Mouse (Mus musculus): ENCODE results near the gene Sh3d19. TPM values are rescaled to one million over a fixed set of nuclear protein-coding genes. Genes with fewer than 3 reads are reported as not detected.

Sh3d19 gene
- polyA plus RNA-seq, 1 experiment from 2014 or later, result 13.9 TPM

- WGBS, result 88% methylated on average over 1 of the region's 1 CpGs
- no peak overlapping the region for H3K4me3 ChIP-seq
- no peaks in the 10 kb centered on the region for H3K36me3 ChIP-seq
These were observed 46.1 kb downstream of the Sh3d19 start for GRCm38 (mm10) chr3:86016965-86017364.

GRCm38 (mm10) chr3:86017484-86017883 is 46.6 kb downstream of the Sh3d19 start:
- Histone ChIP-seq H3K9ac (no peak overlapping the region), H3K27me3 (no peaks in the 10 kb centered on the region), H3K4me3 (no peak overlapping the region), H3K9me3 (replicated peaks) (no peaks in the 10 kb centered on the region), H3K27ac (no peak overlapping the region), H3K4me1 (no peaks in the 10 kb centered on the region), H3K4me2 (replicated peaks) (no peak overlapping the region), H3K36me3 (no peaks in the 10 kb centered on the region)
- no peak for ATAC-seq (ENCODE audit: low FRiP score)
- WGBS, result 78% methylated on average over 8 of the region's 8 CpGs

More at GRCm38 (mm10) chr3:86016965-86017364, 46.1 kb downstream of the Sh3d19 start:
- H3K27ac ChIP-seq, result no peak overlapping the region
- H3K4me2 ChIP-seq (replicated peaks), result no peak overlapping the region
- ATAC-seq (ENCODE audit: low FRiP score), result no peak
- no peaks in the 10 kb centered on the region for H3K27me3 ChIP-seq
- H3K9ac ChIP-seq, result no peak overlapping the region
- H3K4me1 ChIP-seq, result no peaks in the 10 kb centered on the region
- H3K9me3 ChIP-seq (replicated peaks), result no peaks in the 10 kb centered on the region

- H3K27ac ChIP-seq, result no peak overlapping the region
- H3K9me3 ChIP-seq (replicated peaks), result no peaks in the 10 kb centered on the region
- no peak overlapping the region for H3K9ac ChIP-seq
- no peaks in the 10 kb centered on the region for H3K36me3 ChIP-seq
- no peak overlapping the region for H3K4me3 ChIP-seq
- H3K4me1 ChIP-seq, result no peaks in the 10 kb centered on the region
- no peaks in the 10 kb centered on the region for H3K27me3 ChIP-seq
- H3K4me2 ChIP-seq (replicated peaks), result no peak overlapping the region
- 93% methylated on average over 16 of the region's 16 CpGs for WGBS
- no peak for ATAC-seq (ENCODE audit: low FRiP score)
These were observed 50.2 kb downstream of the Sh3d19 start for GRCm38 (mm10) chr3:86020921-86021650.

GRCm38 (mm10) chr3:86021651-86022050 is 50.7 kb downstream of the Sh3d19 start:
- Histone ChIP-seq H3K4me1 (no peaks in the 10 kb centered on the region), H3K27me3 (no peaks in the 10 kb centered on the region), H3K4me2 (replicated peaks) (no peak overlapping the region), H3K4me3 (no peak overlapping the region), H3K9ac (no peak overlapping the region), H3K27ac (no peak overlapping the region), H3K9me3 (replicated peaks) (no peaks in the 10 kb centered on the region), H3K36me3 (no peaks in the 10 kb centered on the region)
- WGBS, result 89% methylated on average over 4 of the region's 4 CpGs
- ATAC-seq (ENCODE audit: low FRiP score), result no peak

GRCm38 (mm10) chr3:86024065-86024795 is 53.3 kb downstream of the Sh3d19 start:
- Histone ChIP-seq H3K4me2 (replicated peaks) (no peak overlapping the region), H3K27ac (no peak overlapping the region), H3K4me3 (no peak overlapping the region), H3K9me3 (replicated peaks) (no peaks in the 10 kb centered on the region), H3K36me3 (no peaks in the 10 kb centered on the region), H3K27me3 (no peaks in the 10 kb centered on the region), H3K9ac (no peak overlapping the region), H3K4me1 (no peaks in the 10 kb centered on the region)
- no peak for ATAC-seq (ENCODE audit: low FRiP score)
- WGBS, result 86% methylated on average over 12 of the region's 12 CpGs

GRCm38 (mm10) chr3:86025341-86026137 is 54.6 kb downstream of the Sh3d19 start:
- Histone ChIP-seq H3K36me3 (no peaks in the 10 kb centered on the region), H3K27me3 (no peaks in the 10 kb centered on the region), H3K4me3 (no peak overlapping the region), H3K27ac (no peak overlapping the region), H3K9me3 (replicated peaks) (no peaks in the 10 kb centered on the region), H3K9ac (no peak overlapping the region), H3K4me1 (no peaks in the 10 kb centered on the region), H3K4me2 (replicated peaks) (no peak overlapping the region)
- 96% methylated on average over 20 of the region's 20 CpGs for WGBS
- no peak for ATAC-seq (ENCODE audit: low FRiP score)

- H3K9ac ChIP-seq, result no peak overlapping the region
- no peaks in the 10 kb centered on the region for H3K9me3 ChIP-seq (replicated peaks)
- no peaks in the 10 kb centered on the region for H3K27me3 ChIP-seq
- no peak overlapping the region for H3K4me2 ChIP-seq (replicated peaks)
- H3K4me1 ChIP-seq, result no peaks in the 10 kb centered on the region
- H3K36me3 ChIP-seq, result no peaks in the 10 kb centered on the region
- no peak overlapping the region for H3K4me3 ChIP-seq
- no peak overlapping the region for H3K27ac ChIP-seq
- no peak for ATAC-seq (ENCODE audit: low FRiP score)
- 89% methylated on average over 15 of the region's 15 CpGs for WGBS
These were observed 57.9 kb downstream of the Sh3d19 start for GRCm38 (mm10) chr3:86028658-86029375.

GRCm38 (mm10) chr3:86030566-86030965 is 59.7 kb downstream of the Sh3d19 start:
- 71% methylated on average over 4 of the region's 4 CpGs for WGBS
- Histone ChIP-seq H3K27me3 (no peaks in the 10 kb centered on the region), H3K9me3 (replicated peaks) (no peaks in the 10 kb centered on the region), H3K4me3 (no peak overlapping the region), H3K36me3 (no peaks in the 10 kb centered on the region), H3K4me2 (replicated peaks) (no peak overlapping the region), H3K4me1 (no peaks in the 10 kb centered on the region), H3K27ac (no peak overlapping the region), H3K9ac (no peak overlapping the region)
- no peak for ATAC-seq (ENCODE audit: low FRiP score)

GRCm38 (mm10) chr3:86033455-86034090 is 62.7 kb downstream of the Sh3d19 start:
- no peaks in the 10 kb centered on the region for H3K27me3 ChIP-seq
- no peak overlapping the region for H3K4me2 ChIP-seq (replicated peaks)
- H3K9me3 ChIP-seq (replicated peaks), result no peaks in the 10 kb centered on the region
- no peak overlapping the region for H3K27ac ChIP-seq
- no peak overlapping the region for H3K9ac ChIP-seq
- H3K36me3 ChIP-seq, result no peaks in the 10 kb centered on the region
- no peaks in the 10 kb centered on the region for H3K4me1 ChIP-seq
- 87% methylated on average over 9 of the region's 9 CpGs for WGBS
- ATAC-seq (ENCODE audit: low FRiP score), result no peak
- H3K4me3 ChIP-seq, result no peak overlapping the region

GRCm38 (mm10) chr3:86037926-86038484 is 67.1 kb downstream of the Sh3d19 start:
- ATAC-seq (ENCODE audit: low FRiP score), result no peak
- H3K9me3 ChIP-seq (replicated peaks), result 0 out of 2 replicates have a peak, but pooled peaks cover 2% of the 10 kb centered on the region
- H3K4me3 ChIP-seq, result no peak overlapping the region
- H3K9ac ChIP-seq, result no peak overlapping the region
- no peak overlapping the region for H3K27ac ChIP-seq
- H3K4me1 ChIP-seq, result 0 out of 2 replicates have a peak, but pooled peaks cover 3% of the 10 kb centered on the region
- no peak overlapping the region for H3K4me2 ChIP-seq (replicated peaks)
- H3K27me3 ChIP-seq, result no peaks in the 10 kb centered on the region
- 95% methylated on average over 9 of the region's 9 CpGs for WGBS
- no peaks in the 10 kb centered on the region; the same call in 1 of the 2 replicates for H3K36me3 ChIP-seq

- Histone ChIP-seq H3K27me3 (no peaks in the 10 kb centered on the region), H3K9me3 (replicated peaks) (0 out of 2 replicates have a peak, but pooled peaks cover 4% of the 10 kb centered on the region), H3K4me2 (replicated peaks) (no peak overlapping the region), H3K4me3 (no peak overlapping the region), H3K4me1 (0 out of 2 replicates have a peak, but pooled peaks cover 3% of the 10 kb centered on the region), H3K27ac (no peak overlapping the region), H3K9ac (no peak overlapping the region), H3K36me3 (no peaks in the 10 kb centered on the region; the same call in 1 of the 2 replicates)
- no peak for ATAC-seq (ENCODE audit: low FRiP score)
- WGBS, result 53% methylated on average over 3 of the region's 3 CpGs
These were observed 67.7 kb downstream of the Sh3d19 start for GRCm38 (mm10) chr3:86038648-86039047.
